Mouse (Mus musculus) forebrain, embryonic 13.5 days (tissue): Measurements from ENCODE around the gene Dop1b. TPM values are rescaled to one million over a fixed set of nuclear protein-coding genes. Genes with fewer than 3 reads are reported as not detected.
"Not testable (repeated sequence)": the region's sequence is repeated elsewhere in the genome, so short reads cannot be mapped to it uniquely, and the experiment has no call there.

ENCODE experiments used
- ATAC-seq: fragments of 200-750 bp; cut with Nextera tagmentation; 2 replicates; pipeline ENCODE4 v1.8.0; 2017
- H3K27ac ChIP-seq: fragments of 300-500 bp; sonication (generic); 2 replicates; pipeline ENCODE4 v1.5.1; 2015; ENCODE audit warnings: inconsistent platforms, mild to moderate bottlenecking, moderate library complexity
- H3K27me3 ChIP-seq: fragments of 300-500 bp; sonication (generic); 2 replicates; pipeline ENCODE4 v1.6.1; 2015; ENCODE audit warnings: mild to moderate bottlenecking, inconsistent platforms
- H3K36me3 ChIP-seq: fragments of 300-500 bp; sonication (generic); 2 replicates; pipeline ENCODE4 v1.6.1; 2015; ENCODE audit warnings: mild to moderate bottlenecking, inconsistent platforms; ENCODE audit not compliant: poor library complexity, severe bottlenecking
- H3K4me1 ChIP-seq: fragments of 300-500 bp; sonication (generic); 2 replicates; pipeline ENCODE4 v1.6.1; 2015; ENCODE audit warnings: inconsistent platforms
- H3K4me2 ChIP-seq: fragments of 300-500 bp; sonication (generic); 2 replicates; pipeline ENCODE4 v1.6.1; 2015; ENCODE audit warnings: inconsistent platforms, mild to moderate bottlenecking, moderate library complexity
- H3K4me3 ChIP-seq: fragments of 300-500 bp; sonication (generic); 2 replicates; pipeline ENCODE4 v1.5.1; 2015; ENCODE audit warnings: mild to moderate bottlenecking, inconsistent platforms
- H3K9ac ChIP-seq: fragments of 300-500 bp; sonication (generic); 2 replicates; pipeline ENCODE4 v1.6.1; 2015; ENCODE audit warnings: mild to moderate bottlenecking, inconsistent platforms
- H3K9me3 ChIP-seq: fragments of 300-500 bp; sonication (generic); replicated peaks from 2 replicates; pipeline ENCODE4 v1.6.1; 2016; ENCODE audit warnings: inconsistent platforms
- WGBS: fragments of 180-500 bp; shearing (Covaris S2); methylation state at CpG from one replicate; pipeline ENCODE4 v1.1.7; 2015; 5-methylcytosine and 5-hydroxymethylcytosine counted together
- polyA plus RNA-seq: library from polyadenylated mRNA; unstranded; fragments of >200 nt; fragmentation: Nextera tagmentation; extraction: Ambion mirVana; gene quantifications from 2 replicates; pipeline ENCODE4 v1.2.1, GENCODE M21; 2015

The Dop1b gene
- polyA plus RNA-seq, 1 experiment from 2014 or later, result 17.1 TPM

DNA sequence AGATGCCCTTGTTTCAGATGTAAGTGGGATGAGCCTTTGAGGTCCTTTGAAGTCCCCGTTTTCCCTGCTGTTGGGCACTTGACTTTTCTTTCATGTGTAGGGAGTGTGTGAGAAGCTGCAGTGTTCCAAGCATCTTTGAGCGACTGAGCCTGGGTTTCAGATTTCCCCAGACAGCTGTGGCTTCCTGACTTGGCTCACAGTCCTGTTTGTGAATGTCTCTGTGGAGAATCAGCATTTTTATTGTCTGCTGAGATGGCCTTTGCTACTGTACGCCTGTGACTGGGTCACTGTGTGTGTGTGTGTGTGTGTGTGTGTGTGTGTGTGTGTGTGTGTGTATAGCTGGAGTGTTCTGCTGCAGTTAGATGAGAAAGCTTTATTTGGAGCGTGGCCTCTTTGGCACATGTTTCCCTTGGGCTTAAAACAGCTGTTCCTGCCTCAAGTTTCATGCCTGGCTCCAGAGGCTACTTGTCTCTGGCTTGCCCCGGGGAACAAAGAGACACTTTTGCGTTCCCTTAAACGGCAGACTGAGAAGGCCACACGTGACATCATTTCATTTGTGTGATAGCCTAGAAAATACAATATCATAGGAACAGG lies 96.4 kb downstream of the Dop1b start:
- peaks cover 10% of the 10 kb centered on the region for H3K9me3 ChIP-seq
- no peak overlapping the region for H3K4me2 ChIP-seq
- no peak overlapping the region for H3K27ac ChIP-seq
- no peaks in the 10 kb centered on the region for H3K27me3 ChIP-seq
- H3K9ac ChIP-seq, result no peak overlapping the region
- 57% methylated on average over 8 of the region's 8 CpGs for WGBS
- no peak overlapping the region for H3K4me3 ChIP-seq
- peaks cover 64% of the 10 kb centered on the region for H3K36me3 ChIP-seq
- peaks cover 3% of the 10 kb centered on the region; the same call in 1 of the 2 replicates for H3K4me1 ChIP-seq
- ATAC-seq, result no peak

DNA sequence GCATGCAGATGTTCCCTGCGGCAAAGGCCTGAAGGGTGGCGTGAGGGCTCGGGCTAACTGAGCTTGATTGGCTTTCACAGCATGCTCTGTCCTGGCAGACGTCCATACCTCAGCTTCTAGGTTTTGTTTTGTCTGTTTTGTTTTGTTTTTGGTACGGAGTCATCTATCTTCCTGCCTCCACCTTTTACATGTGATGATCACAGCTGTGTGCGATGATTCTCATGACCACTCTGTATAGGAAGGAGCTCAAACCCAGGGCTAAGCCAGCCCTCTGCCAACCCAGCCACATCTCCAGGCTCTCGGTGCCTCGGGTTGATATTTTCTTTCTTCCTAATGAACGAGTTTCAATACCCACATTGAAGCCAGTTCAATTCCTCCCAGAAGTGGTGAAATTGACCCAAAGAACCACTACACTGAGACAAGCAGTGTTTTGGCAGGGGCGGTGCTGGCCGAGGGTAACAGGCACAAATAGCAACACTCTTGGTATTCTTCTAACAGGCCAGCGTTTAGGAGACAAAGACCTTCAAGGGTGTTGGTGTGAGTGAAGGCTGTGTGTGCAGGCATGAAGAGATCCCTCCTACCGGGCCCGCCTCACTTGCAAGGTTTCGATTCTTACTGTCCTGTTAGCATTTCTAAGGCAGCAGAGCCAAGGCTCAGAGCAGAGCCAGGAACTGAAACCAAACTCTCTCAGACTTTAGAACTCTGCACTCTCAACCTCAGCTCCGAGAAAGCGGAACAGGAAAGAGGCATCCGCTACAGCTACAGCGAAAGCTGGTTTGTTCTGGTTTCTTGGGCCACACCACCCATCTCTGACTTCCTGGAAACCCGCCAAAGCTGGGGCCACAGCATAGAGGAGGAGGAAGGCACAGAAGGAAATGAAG lies 104.4 kb downstream of the Dop1b start:
- Histone ChIP-seq H3K27me3 (no peaks in the 10 kb centered on the region), H3K4me2 (peak overlapping the region; percentile 10; the same call in 1 of the 2 replicates), H3K4me3 (no peak overlapping the region), H3K27ac (0 out of 2 replicates have a peak overlapping the region, but pooled peaks have one; percentile 10), H3K36me3 (peaks cover 15% of the 10 kb centered on the region), H3K4me1 (peaks cover 10% of the 10 kb centered on the region), H3K9me3 (peaks cover 9% of the 10 kb centered on the region), H3K9ac (no peak overlapping the region)
- ATAC-seq, result no peak
- WGBS, result 48% methylated on average over 20 of the region's 20 CpGs

DNA sequence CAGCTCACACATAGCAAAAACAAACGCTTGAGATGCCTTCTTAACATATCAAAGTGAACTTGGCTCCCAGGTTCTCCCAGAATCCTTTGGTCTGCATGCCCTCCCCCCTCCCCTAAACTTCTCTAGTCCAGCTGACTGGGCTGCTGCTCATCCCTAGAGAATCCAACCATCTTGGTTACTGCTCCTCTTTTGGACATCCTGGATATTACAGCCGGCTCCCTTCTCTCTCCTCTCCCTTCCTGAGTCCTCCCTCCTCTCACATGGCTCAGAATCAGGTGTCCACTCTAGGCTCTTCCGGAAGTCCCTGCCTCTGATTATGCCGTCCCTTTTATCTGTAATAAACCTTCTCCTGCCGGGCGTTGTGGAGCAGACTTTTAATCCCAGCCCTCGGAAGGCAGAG lies 105.2 kb downstream of the Dop1b start:
- 83% methylated on average over 7 of the region's 7 CpGs for WGBS
- Histone ChIP-seq H3K4me3 (no peak overlapping the region), H3K27ac (no peak overlapping the region), H3K27me3 (no peaks in the 10 kb centered on the region), H3K36me3 (peaks cover 7% of the 10 kb centered on the region), H3K4me1 (peaks cover 10% of the 10 kb centered on the region), H3K4me2 (no peak overlapping the region), H3K9ac (no peak overlapping the region), H3K9me3 (peaks cover 1% of the 10 kb centered on the region)
- ATAC-seq, result no peak

DNA sequence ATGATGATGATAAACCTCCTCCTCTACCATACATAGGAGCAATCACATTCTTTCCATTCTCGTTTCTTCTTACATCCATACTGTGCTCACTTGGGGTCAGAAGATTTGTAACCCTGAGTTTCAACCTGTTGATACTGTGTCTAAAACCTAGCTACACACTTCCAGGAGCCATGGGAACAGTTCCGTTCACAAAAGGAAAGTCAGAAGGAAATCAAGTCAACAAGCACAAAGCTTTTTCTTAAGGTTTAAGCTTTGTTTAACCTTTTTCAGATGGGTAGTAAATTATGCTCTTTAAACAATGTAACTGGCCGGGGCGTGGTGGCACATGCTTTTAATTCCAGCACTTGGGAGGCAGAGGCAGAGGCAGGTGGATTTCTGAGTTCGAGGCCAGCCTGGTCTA lies 105.7 kb downstream of the Dop1b start:
- H3K9ac ChIP-seq, result no peak overlapping the region
- no peaks in the 10 kb centered on the region; the same call in 1 of the 2 replicates for H3K9me3 ChIP-seq
- no peak overlapping the region for H3K27ac ChIP-seq
- H3K4me3 ChIP-seq, result no peak overlapping the region
- H3K4me2 ChIP-seq, result no peak overlapping the region
- WGBS, result 91% methylated on average over 5 of the region's 5 CpGs
- H3K27me3 ChIP-seq, result no peaks in the 10 kb centered on the region
- H3K36me3 ChIP-seq, result peaks cover 2% of the 10 kb centered on the region
- peaks cover 10% of the 10 kb centered on the region for H3K4me1 ChIP-seq
- no peak for ATAC-seq

DNA sequence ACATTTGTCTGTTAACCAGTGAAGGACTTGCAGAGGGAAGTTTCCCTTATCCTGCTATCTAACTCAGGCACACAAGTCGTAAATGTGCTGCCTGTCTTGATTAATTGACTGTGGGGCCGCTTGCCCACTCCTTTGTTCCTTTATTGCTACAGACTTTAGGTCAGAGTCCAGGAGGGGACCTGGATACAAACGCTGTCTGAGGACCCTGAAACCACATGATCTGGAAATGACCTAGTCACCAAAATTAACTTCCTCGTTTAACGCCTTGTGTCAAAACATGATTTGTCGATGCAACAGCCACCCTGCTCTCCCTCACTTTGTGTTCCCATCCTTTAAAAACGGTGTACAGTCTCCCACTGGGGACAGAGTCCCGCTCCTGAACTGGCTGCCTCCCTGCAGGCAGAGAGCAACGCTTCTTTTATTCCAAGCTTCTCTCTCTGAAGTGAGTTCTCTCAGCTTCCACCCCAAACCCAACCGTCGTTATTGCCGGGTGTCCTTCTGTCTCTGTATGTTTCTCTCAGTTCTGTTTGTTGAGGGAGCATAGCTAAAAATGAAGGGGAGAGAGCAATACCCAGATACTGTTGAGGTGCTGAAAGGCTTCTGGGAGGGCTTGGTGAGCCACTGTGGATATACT lies 107.1 kb downstream of the Dop1b start:
- WGBS, result 54% methylated on average over 12 of the region's 12 CpGs
- Histone ChIP-seq H3K4me3 (no peak overlapping the region), H3K9ac (no peak overlapping the region), H3K9me3 (peaks cover 10% of the 10 kb centered on the region), H3K27me3 (no peaks in the 10 kb centered on the region), H3K27ac (no peak overlapping the region), H3K36me3 (no peaks in the 10 kb centered on the region), H3K4me1 (peaks cover 10% of the 10 kb centered on the region), H3K4me2 (no peak overlapping the region)
- no peak for ATAC-seq

- Histone ChIP-seq H3K9me3 (peaks cover 15% of the 10 kb centered on the region), H3K4me2 (no peak overlapping the region), H3K27ac (no peak overlapping the region), H3K27me3 (no peaks in the 10 kb centered on the region), H3K9ac (no peak overlapping the region), H3K4me1 (peaks cover 10% of the 10 kb centered on the region), H3K36me3 (no peaks in the 10 kb centered on the region), H3K4me3 (no peak overlapping the region)
- 86% methylated on average over 4 of the region's 4 CpGs for WGBS
- ATAC-seq, result no peak
These were observed 107.6 kb downstream of the Dop1b start for GRCm38 (mm10) chr16:93819325-93819696.

- ATAC-seq, result no peak
- Histone ChIP-seq H3K4me1 (peaks cover 10% of the 10 kb centered on the region), H3K36me3 (no peaks in the 10 kb centered on the region), H3K9ac (no peak overlapping the region), H3K27me3 (no peaks in the 10 kb centered on the region), H3K27ac (no peak overlapping the region), H3K4me2 (no peak overlapping the region), H3K4me3 (no peak overlapping the region), H3K9me3 (peaks cover 16% of the 10 kb centered on the region)
- 89% methylated on average over 1 of the region's 1 CpGs for WGBS
These were observed 108.3 kb downstream of the Dop1b start for GRCm38 (mm10) chr16:93820040-93820439.

DNA sequence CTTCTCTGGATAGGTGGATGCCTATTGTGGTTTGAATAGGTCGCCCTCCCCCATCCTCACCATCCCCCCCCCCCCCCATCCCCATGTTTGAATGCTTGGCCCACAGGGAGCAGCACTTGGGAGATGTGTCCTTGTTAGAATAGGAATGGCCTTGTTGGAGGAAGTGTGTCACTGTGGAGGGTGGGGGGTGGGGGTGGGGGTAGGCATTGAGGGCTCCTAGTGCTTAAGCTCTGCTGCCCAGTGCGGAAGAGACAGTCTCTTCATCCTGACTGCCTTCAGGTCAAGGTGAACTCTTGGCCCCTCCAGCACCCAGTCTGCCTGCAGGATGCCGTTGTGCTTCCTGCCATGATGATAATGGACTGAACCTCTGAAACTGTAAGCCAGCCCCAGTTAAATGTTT lies 110.0 kb downstream of the Dop1b start:
- no peak overlapping the region for H3K9ac ChIP-seq
- no peak overlapping the region for H3K4me3 ChIP-seq
- no peaks in the 10 kb centered on the region for H3K27me3 ChIP-seq
- 81% methylated on average over 3 of the region's 3 CpGs for WGBS
- no peak overlapping the region for H3K27ac ChIP-seq
- no peaks in the 10 kb centered on the region for H3K36me3 ChIP-seq
- no peak for ATAC-seq
- H3K4me1 ChIP-seq, result no peaks in the 10 kb centered on the region
- H3K4me2 ChIP-seq, result no peak overlapping the region
- H3K9me3 ChIP-seq, result peaks cover 16% of the 10 kb centered on the region

DNA sequence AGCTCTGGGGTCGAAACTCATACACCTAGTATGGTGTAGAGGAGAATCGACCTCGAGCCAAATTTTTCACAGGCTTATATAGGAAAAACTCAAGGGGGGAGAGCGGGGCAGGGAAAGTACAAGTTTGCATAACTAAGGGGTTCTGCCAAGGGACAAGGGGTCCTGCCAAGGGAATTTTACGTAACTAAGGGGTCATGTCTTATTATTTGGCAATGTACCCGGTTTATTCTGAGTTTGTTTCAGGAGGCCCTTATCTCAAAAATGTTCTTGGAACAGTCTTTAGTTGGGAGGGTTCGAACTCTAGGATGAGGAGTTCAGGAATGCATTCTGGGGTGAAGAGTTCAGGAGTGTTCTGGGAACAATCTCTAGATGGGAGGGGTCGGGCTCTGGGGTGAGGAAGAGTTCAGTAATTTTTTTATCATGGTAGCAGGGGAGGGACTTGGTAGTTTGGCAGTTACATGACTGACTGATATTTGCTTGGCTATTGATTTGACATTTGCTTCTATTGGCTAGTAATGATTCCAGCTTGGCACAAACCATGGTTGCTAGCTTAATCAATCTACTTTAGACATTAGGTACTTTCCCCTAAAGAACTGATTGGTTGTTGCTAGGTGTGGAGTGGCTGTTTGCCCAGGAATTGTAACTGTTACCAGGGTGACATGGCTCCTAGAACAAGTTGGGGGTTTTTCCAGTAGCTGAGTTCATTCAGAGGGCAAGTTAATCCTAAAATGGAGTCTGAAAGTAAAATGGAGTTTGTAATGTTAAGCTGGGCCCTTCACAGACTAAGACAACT lies 110.9 kb downstream of the Dop1b start:
- not testable (repeated sequence) for H3K4me3 ChIP-seq
- WGBS, result 92% methylated on average over 5 of the region's 8 CpGs

GRCm38 (mm10) chr16:93824799-93825198 lies 113.1 kb downstream of the Dop1b start:
- no peak for ATAC-seq
- Histone ChIP-seq H3K36me3 (no peaks in the 10 kb centered on the region), H3K27me3 (no peaks in the 10 kb centered on the region), H3K4me3 (no peak overlapping the region), H3K9me3 (peaks cover 16% of the 10 kb centered on the region), H3K4me1 (no peaks in the 10 kb centered on the region), H3K4me2 (no peak overlapping the region), H3K27ac (no peak overlapping the region), H3K9ac (no peak overlapping the region)
- WGBS, result 86% methylated on average over 4 of the region's 4 CpGs

More for the DNA sequence above, 110.9 kb downstream of the Dop1b start:
- not testable (repeated sequence) for H3K9ac ChIP-seq, ATAC-seq, H3K4me2 ChIP-seq, H3K36me3 ChIP-seq, H3K27ac ChIP-seq, H3K27me3 ChIP-seq, H3K4me1 ChIP-seq
- peaks cover 16% of the 10 kb centered on the region for H3K9me3 ChIP-seq

- Histone ChIP-seq H3K27ac (no peak overlapping the region), H3K27me3 (no peaks in the 10 kb centered on the region), H3K36me3 (no peaks in the 10 kb centered on the region), H3K9ac (no peak overlapping the region), H3K4me1 (no peaks in the 10 kb centered on the region), H3K4me3 (no peak overlapping the region), H3K4me2 (no peak overlapping the region), H3K9me3 (peaks cover 16% of the 10 kb centered on the region)
- ATAC-seq, result no peak
- 95% methylated on average over 4 of the region's 4 CpGs for WGBS
These were observed 113.8 kb downstream of the Dop1b start for GRCm38 (mm10) chr16:93825463-93825862.
